Mouse (Mus musculus) forebrain, embryonic 10.5 days (tissue): ENCODE data around the gene Gm20917. TPM values are rescaled to one million over a fixed set of nuclear protein-coding genes. Genes with fewer than 3 reads are reported as not detected.
"Not testable (repeated sequence)": the region's sequence is repeated elsewhere in the genome, so short reads cannot be mapped to it uniquely, and the experiment has no call there.

Source experiments
- DNase-seq: peaks from one replicate; pipeline ENCODE4 v3.0.0-alpha.2; 2017; ENCODE audit warnings: low spot score; ENCODE audit errors: extremely low spot score
- H3K27ac ChIP-seq: fragments of 300-500 bp; sonication (generic); 2 replicates; pipeline ENCODE4 v1.5.1; 2016; ENCODE audit warnings: mild to moderate bottlenecking
- H3K27me3 ChIP-seq: fragments of 300-500 bp; sonication (generic); 2 replicates; pipeline ENCODE4 v1.6.1; 2016; ENCODE audit warnings: mild to moderate bottlenecking; ENCODE audit not compliant: poor library complexity, severe bottlenecking
- H3K36me3 ChIP-seq: fragments of 300-500 bp; sonication (generic); replicated peaks from 2 replicates; pipeline ENCODE4 v1.6.1; 2016; ENCODE audit warnings: mild to moderate bottlenecking, moderate library complexity
- H3K4me1 ChIP-seq: fragments of 300-500 bp; sonication (generic); 2 replicates; pipeline ENCODE4 v1.6.1; 2016
- H3K4me3 ChIP-seq: fragments of 300-500 bp; sonication (generic); 2 replicates; pipeline ENCODE4 v1.5.1; 2016; ENCODE audit warnings: mild to moderate bottlenecking, moderate library complexity
- H3K9me3 ChIP-seq: fragments of 300-500 bp; sonication (generic); 2 replicates; pipeline ENCODE4 v1.6.1; 2016; ENCODE audit warnings: mild to moderate bottlenecking, moderate library complexity
- WGBS: fragments of 180-500 bp; shearing (Covaris S2); methylation state at CpG from one replicate; pipeline ENCODE4 v1.1.7; 2016; 5-methylcytosine and 5-hydroxymethylcytosine counted together
- polyA plus RNA-seq: library from polyadenylated mRNA; unstranded; fragments of >200 nt; fragmentation: Nextera tagmentation; extraction: Ambion mirVana; gene quantifications from 2 replicates; pipeline ENCODE4 v1.2.1, GENCODE M21; 2016

Gm20917 gene
- polyA plus RNA-seq = not detected in 2 replicates

- H3K4me3 ChIP-seq, DNase-seq, H3K27ac ChIP-seq, H3K27me3 ChIP-seq, H3K36me3 ChIP-seq, H3K9me3 ChIP-seq, H3K4me1 ChIP-seq: not testable (repeated sequence)
- no CpG with 5 or more reads among the region's 4 CpGs for WGBS
Observed at GRCm38 (mm10) chrY:79151022-79151421, at the start of gene Gm20917. Gm20917 (minus strand) TSS chrY:79151122.

Other genes starting within 250 kb of the Gm20917 start
- not detected in 2 replicates for gene Gm20916, start 168.4 kb upstream of the Gm20917 start, polyA plus RNA-seq